Mouse (Mus musculus): ENCODE results near the gene A930017K11Rik.

GRCm38 (mm10) chr17:25919786-25920642 lies 32.4 kb downstream of the A930017K11Rik start:
- TF ChIP-seq CTCF (IDR thresholded peaks at IDR 0.05; ENCODE audit: control insufficient read depth, insufficient read depth, low read length) (0 out of 2 replicates have a peak, but pooled peaks have one; percentile 8), POLR2A (IDR thresholded peaks at IDR 0.05; ENCODE audit: borderline replicate concordance, control insufficient read depth, low read depth, low read length) (peak; percentile 43; the same call in 1 of the 2 replicates)
